Mouse (Mus musculus) ES-E14 (cell line): ENCODE results near the gene Snrpf.

Source experiments
- CHD2 ChIP-seq: IDR thresholded peaks from 2 replicates; pipeline ENCODE4 v1.6.1; 2014; ENCODE audit warnings: mild to moderate bottlenecking, low read depth, low read length, inconsistent platforms
- HCFC1 ChIP-seq: IDR thresholded peaks from 2 replicates; pipeline ENCODE4 v1.6.1; 2012; ENCODE audit warnings: low read length, inconsistent platforms, borderline replicate concordance; ENCODE audit not compliant: insufficient read depth
- ZC3H11A ChIP-seq: IDR thresholded peaks from 2 replicates; pipeline ENCODE4 v1.6.1; 2012; ENCODE audit warnings: low read depth, mild to moderate bottlenecking, inconsistent platforms, low read length, borderline replicate concordance
- ZNF384 ChIP-seq: IDR thresholded peaks from 2 replicates; pipeline ENCODE4 v1.6.1; 2012; ENCODE audit warnings: low read depth, low read length, inconsistent platforms

GRCm38 (mm10) chr10:93572209-93572608 is 17.3 kb downstream of the Snrpf start:
- TF ChIP-seq CHD2, result no peak
- no peak for TF ChIP-seq ZC3H11A
- no peak for TF ChIP-seq HCFC1
- peak; percentile 85 for TF ChIP-seq ZNF384
